Mouse (Mus musculus): Measurements from ENCODE around the gene Olfr1009. TPM values are rescaled to one million over a fixed set of nuclear protein-coding genes. Genes with fewer than 3 reads are reported as not detected.

The Olfr1009 gene
- polyA plus RNA-seq, 1 experiment from 2014 or later, result not detected

Other genes starting within 250 kb of the Olfr1009 start
- 1.6 and 2.8 TPM in 2 replicates for gene 4833423E24Rik, start 196.4 kb upstream of the Olfr1009 start, polyA plus RNA-seq (2015; fragmentation: Nextera tagmentation; extraction: Ambion mirVana)
- not detected in 2 replicates for gene Olfr996, start 136.2 kb upstream of the Olfr1009 start, polyA plus RNA-seq (2015; fragmentation: Nextera tagmentation; extraction: Ambion mirVana)
- not detected in 2 replicates for gene Olfr998, start 126.5 kb upstream of the Olfr1009 start, polyA plus RNA-seq (2015; fragmentation: Nextera tagmentation; extraction: Ambion mirVana)
- not detected in 2 replicates for gene Olfr1000, start 103.5 kb upstream of the Olfr1009 start, polyA plus RNA-seq (2015; fragmentation: Nextera tagmentation; extraction: Ambion mirVana)
- not detected in 2 replicates for gene Olfr1002, start 64.7 kb upstream of the Olfr1009 start, polyA plus RNA-seq (2015; fragmentation: Nextera tagmentation; extraction: Ambion mirVana)
- gene Olfr154, start 51.0 kb upstream of the Olfr1009 start, polyA plus RNA-seq (2015; fragmentation: Nextera tagmentation; extraction: Ambion mirVana), result not detected in 2 replicates
- not detected in 2 replicates for gene Olfr1006, start 36.7 kb upstream of the Olfr1009 start, polyA plus RNA-seq (2015; fragmentation: Nextera tagmentation; extraction: Ambion mirVana)
- not detected in 2 replicates for gene Olfr1008, start 26.0 kb upstream of the Olfr1009 start, polyA plus RNA-seq (2015; fragmentation: Nextera tagmentation; extraction: Ambion mirVana)
- gene Olfr1012, start 47.3 kb downstream of the Olfr1009 start, polyA plus RNA-seq (2015; fragmentation: Nextera tagmentation; extraction: Ambion mirVana), result not detected in 2 replicates
- gene Olfr1013, start 51.7 kb downstream of the Olfr1009 start, polyA plus RNA-seq (2015; fragmentation: Nextera tagmentation; extraction: Ambion mirVana), result not detected in 2 replicates
- gene Olfr1014, start 57.3 kb downstream of the Olfr1009 start, polyA plus RNA-seq (2015; fragmentation: Nextera tagmentation; extraction: Ambion mirVana), result not detected in 2 replicates
- gene Olfr1015, start 66.6 kb downstream of the Olfr1009 start, polyA plus RNA-seq (2015; fragmentation: Nextera tagmentation; extraction: Ambion mirVana), result not detected in 2 replicates
- not detected in 2 replicates for gene Olfr1016, start 87.1 kb downstream of the Olfr1009 start, polyA plus RNA-seq (2015; fragmentation: Nextera tagmentation; extraction: Ambion mirVana)
- not detected in 2 replicates for gene Olfr1018, start 103.1 kb downstream of the Olfr1009 start, polyA plus RNA-seq (2015; fragmentation: Nextera tagmentation; extraction: Ambion mirVana)
- not detected in 2 replicates for gene Olfr1019, start 130.1 kb downstream of the Olfr1009 start, polyA plus RNA-seq (2015; fragmentation: Nextera tagmentation; extraction: Ambion mirVana)
- not detected in 2 replicates for gene Olfr1020, start 131.6 kb downstream of the Olfr1009 start, polyA plus RNA-seq (2015; fragmentation: Nextera tagmentation; extraction: Ambion mirVana)
- gene Olfr1022, start 153.2 kb downstream of the Olfr1009 start, polyA plus RNA-seq (2015; fragmentation: Nextera tagmentation; extraction: Ambion mirVana), result not detected in 2 replicates
- gene Olfr1023, start 170.2 kb downstream of the Olfr1009 start, polyA plus RNA-seq (2015; fragmentation: Nextera tagmentation; extraction: Ambion mirVana), result not detected in 2 replicates
- not detected in 2 replicates for gene Olfr1024, start 189.6 kb downstream of the Olfr1009 start, polyA plus RNA-seq (2015; fragmentation: Nextera tagmentation; extraction: Ambion mirVana)
- 0.22 TPM in 1 of 2 replicates, not detected in the other for gene Olfr1025-ps1, start 199.8 kb downstream of the Olfr1009 start, polyA plus RNA-seq (2015; fragmentation: Nextera tagmentation; extraction: Ambion mirVana)
- gene Olfr1026, start 206.1 kb downstream of the Olfr1009 start, polyA plus RNA-seq (2015; fragmentation: Nextera tagmentation; extraction: Ambion mirVana), result not detected in 2 replicates
- not detected in 2 replicates for gene Olfr1028, start 235.0 kb downstream of the Olfr1009 start, polyA plus RNA-seq (2015; fragmentation: Nextera tagmentation; extraction: Ambion mirVana)